Mouse (Mus musculus): Measurements from ENCODE around the gene Arhgap9.

GRCm38 (mm10) chr10:127355336-127355735 is 33.6 kb downstream of the Arhgap9 start:
- TF ChIP-seq CTCF (IDR thresholded peaks at IDR 0.05; ENCODE audit: insufficient read depth, low read length) (no peak), POLR2A (IDR thresholded peaks at IDR 0.05; ENCODE audit: borderline replicate concordance, extremely low read depth, low read depth, low read length) (no peak)

All from lung, adult 2 months (tissue).